Mouse (Mus musculus) G1E (cell line): Measurements from ENCODE around the gene Med15.

Source experiments
- CTCF ChIP-seq: IDR thresholded peaks from 2 replicates; pipeline ENCODE4 v1.5.1; 2012; ENCODE audit warnings: low read depth, low read length, inconsistent platforms, mixed read lengths
- GATA1 ChIP-seq: IDR thresholded peaks from 2 replicates; pipeline ENCODE4 v1.6.1; 2012; ENCODE audit warnings: borderline replicate concordance, low read length, inconsistent platforms, mixed read lengths

DNA sequence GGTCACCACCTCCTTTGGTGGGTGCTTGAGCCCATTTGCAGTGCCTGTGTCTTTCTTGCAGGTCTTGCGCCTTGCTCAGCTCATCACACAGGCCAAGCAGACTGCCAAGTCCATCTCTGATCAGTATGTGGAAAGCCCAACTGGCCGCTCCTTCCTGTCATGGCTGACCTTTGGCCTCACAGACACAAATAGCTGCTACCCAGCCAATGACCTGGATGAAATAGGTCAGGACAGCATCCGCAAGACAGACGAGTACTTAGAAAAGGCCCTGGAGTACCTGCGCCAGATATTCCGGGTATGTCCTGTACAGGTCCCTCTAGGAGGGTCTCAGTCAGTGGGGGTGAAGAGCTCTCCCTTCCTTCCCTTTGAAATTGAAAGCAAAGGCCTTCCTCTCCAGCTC lies 91.4 kb downstream of the Med15 start:
- TF ChIP-seq CTCF (no peak), GATA1 (no peak)
